Mouse (Mus musculus) CH12.LX (cell line): ENCODE measurements at regions not wholly inside any gene's neighbourhood (a gene's known extent, or its start where the extent isn't known, plus 50 kb on each side); places are given as distances from the start of the nearest gene placed in this dataset.

Source experiments
- EP300 ChIP-seq: IDR thresholded peaks from 2 replicates; pipeline ENCODE4 v1.6.1; 2011; ENCODE audit warnings: low read length, improper control_type of control experiment
- POLR2A ChIP-seq: IDR thresholded peaks from 2 replicates; pipeline ENCODE4 v1.6.1; 2011; ENCODE audit warnings: low read depth, mild to moderate bottlenecking, improper control_type of control experiment, low read length

- TF ChIP-seq EP300 = no peak
- TF ChIP-seq POLR2A = no peak
Observed at GRCm38 (mm10) chr11:112708119-112708730, 73.8 kb upstream of the Sox9 start.
